ENCODE assay signal across 19 mouse cellular contexts in genomic region chr11:76224631-76225030, GRCm38 (mm10). TPM values are rescaled to one million over a fixed set of nuclear protein-coding genes. Genes with fewer than 3 reads are reported as not detected.
DNase-seq lines count a peak whose midpoint lies in the region; ATAC-seq and TF ChIP-seq lines count a peak whose summit lies in the region.
"Had no signal": no experiment of that assay in that cellular context is flagged by ENCODE, and none has a peak within 500 bp of the region (broad histone marks: within the 10 kb centered on the region; RNA-seq: fewer than 3 reads in every experiment).

No protein-coding gene starts in this region.

- no peaks in the 10 kb centered on the region for H3K9me3 ChIP-seq in ES-E14 (ENCODE audit: control insufficient read depth, insufficient read depth, low read depth, low read length)
- H3K9me3 ChIP-seq in forebrain, embryonic 15.5 days: no peaks in the 10 kb centered on the region
- H3K9me3 ChIP-seq: embryonic facial prominence, embryonic 10.5 days; embryonic facial prominence, embryonic 12.5 days; forebrain, embryonic 13.5 days had no signal

- ATAC-seq in forebrain, embryonic 15.5 days (replicated peaks): no peak
- ATAC-seq: forebrain, embryonic 13.5 days; forebrain, embryonic 16.5 days had no signal

- DNase-seq in ES-CJ7 (ENCODE audit: low read depth, low spot score) (peak; percentile 68), ES-E14 (ENCODE audit: low read depth, low spot score) (no peak), ZHBTc4 (ENCODE audit: low read depth, low spot score) (peak; percentile 76)
- DNase-seq in embryo, embryonic 11 days: no peak
- DNase-seq: adrenal gland, adult 2 months; adrenal gland, postnatal 10 days; adrenal gland, postnatal 25 days; cerebellum, adult 11 months; cerebellum, adult 18-20 months; cerebellum, adult 8-10 months; cerebellum, adult 9-11 months; cerebellum, postnatal 14 days; cerebellum, postnatal 36 days had no signal

- no peaks in the 10 kb centered on the region for H3K4me1 ChIP-seq in ES-E14 (ENCODE audit: control insufficient read depth in 2 of 2, insufficient read depth in 2 of 2, low read length in 2 of 2, poor library complexity in 1 of 2)
- no peaks in the 10 kb centered on the region for H3K4me1 ChIP-seq in forebrain, embryonic 15.5 days
- H3K4me1 ChIP-seq: embryonic facial prominence, embryonic 10.5 days; embryonic facial prominence, embryonic 12.5 days; forebrain, embryonic 13.5 days had no signal

- H3K27ac ChIP-seq in ES-E14 (ENCODE audit: insufficient read depth, low read depth, low read length, poor library complexity, severe bottlenecking): peak overlapping the region; percentile 24; the same call in 1 of the 2 replicates
- no peak overlapping the region for H3K27ac ChIP-seq in forebrain, embryonic 15.5 days (replicated peaks)
- H3K27ac ChIP-seq: embryonic facial prominence, embryonic 10.5 days; embryonic facial prominence, embryonic 12.5 days; forebrain, embryonic 13.5 days had no signal

- H3K9ac ChIP-seq in ES-E14 (ENCODE audit: insufficient read depth, low read depth, low read length, poor library complexity, severe bottlenecking): no peak overlapping the region
- H3K9ac ChIP-seq in forebrain, embryonic 15.5 days (replicated peaks): no peak overlapping the region
- H3K9ac ChIP-seq: embryonic facial prominence, embryonic 12.5 days; forebrain, embryonic 13.5 days had no signal

- peaks cover 5% of the 10 kb centered on the region; the same call in 1 of the 2 replicates for H3K36me3 ChIP-seq in ES-E14 (ENCODE audit: control insufficient read depth, insufficient read depth, low read length, poor library complexity, severe bottlenecking)
- peaks cover 52% of the 10 kb centered on the region; the same call in 1 of the 2 replicates for H3K36me3 ChIP-seq in forebrain, embryonic 15.5 days

- H3K4me2 ChIP-seq in forebrain, embryonic 15.5 days (replicated peaks): no peak overlapping the region
- H3K4me2 ChIP-seq: embryonic facial prominence, embryonic 12.5 days; forebrain, embryonic 13.5 days had no signal

- in situ Hi-C loops in ES-E14 (cut with MboI; ENCODE audit: low sequenced_read_pairs in 2 of 2, unreplicated experiment in 2 of 2): no loop called here

- WGBS in forebrain, embryonic 15.5 days: 93% methylated on average over 5 of the region's 5 CpGs

- no peak overlapping the region for H3K4me3 ChIP-seq in ES-E14 (ENCODE audit: insufficient read depth in 1 of 2, low read depth in 1 of 2, low read length in 2 of 2, poor library complexity in 1 of 2, severe bottlenecking in 1 of 2)
- H3K4me3 ChIP-seq in forebrain, embryonic 15.5 days: no peak overlapping the region
- H3K4me3 ChIP-seq: embryonic facial prominence, embryonic 10.5 days; embryonic facial prominence, embryonic 12.5 days; forebrain, embryonic 13.5 days had no signal

- H3K27me3 ChIP-seq in forebrain, embryonic 15.5 days: no peaks in the 10 kb centered on the region
- H3K27me3 ChIP-seq: embryonic facial prominence, embryonic 12.5 days; forebrain, embryonic 13.5 days had no signal

TF ChIP-seq in ES-E14, 5 proteins besides CTCF, POLR2A, EP300 and RAD21:
- TF ChIP-seq HCFC1 (IDR thresholded peaks at IDR 0.05; ENCODE audit: borderline replicate concordance, insufficient read depth, low read length) (no peak), ZC3H11A (IDR thresholded peaks at IDR 0.05; ENCODE audit: borderline replicate concordance, low read depth, low read length) (no peak), MAFK (IDR thresholded peaks at IDR 0.05; ENCODE audit: insufficient read depth, low read depth, low read length) (no peak), CHD2 (IDR thresholded peaks at IDR 0.05; ENCODE audit: low read depth, low read length) (no peak), ZNF384 (IDR thresholded peaks at IDR 0.05; ENCODE audit: low read depth, low read length) (no peak)

RNA-seq across cellular contexts. Expression of gene Gemin4, which starts 7.2 kb away (rescaled TPM):
- 26.1 and 34.0 TPM in 2 replicates for total RNA-seq in ES-E14 (2012; rRNA removed)
- 18.1 and 18.7 TPM in 2 replicates for polyA plus RNA-seq in forebrain, embryonic 15.5 days (2015; fragmentation: Nextera tagmentation; extraction: Ambion mirVana)

RNA-seq across cellular contexts. Expression of gene Dbil5, which starts 7.2 kb away (rescaled TPM):
- total RNA-seq in ES-E14 (2012; rRNA removed): 0.48 and 1.4 TPM in 2 replicates
- not detected in 2 replicates for polyA plus RNA-seq in forebrain, embryonic 15.5 days (2015; fragmentation: Nextera tagmentation; extraction: Ambion mirVana)
- total RNA-seq: common myeloid progenitor, adult 5-6 weeks had no signal
- polyA plus RNA-seq: adrenal gland, adult 2 months; forebrain, embryonic 13.5 days; forebrain, embryonic 16.5 days had no signal

RNA-seq across cellular contexts. Expression of gene Mrm3, which starts 18.9 kb away (rescaled TPM):
- 16.0 and 20.2 TPM in 2 replicates for total RNA-seq in ES-E14 (2012; rRNA removed)
- polyA plus RNA-seq in forebrain, embryonic 15.5 days (2015; fragmentation: Nextera tagmentation; extraction: Ambion mirVana): 20.2 and 22.2 TPM in 2 replicates

RNA-seq across cellular contexts. Expression of gene Glod4, which starts 18.9 kb away (rescaled TPM):
- total RNA-seq in ES-E14 (2012; rRNA removed): 62.8 and 65.5 TPM in 2 replicates
- 118 and 120 TPM in 2 replicates for polyA plus RNA-seq in forebrain, embryonic 15.5 days (2015; fragmentation: Nextera tagmentation; extraction: Ambion mirVana)

RNA-seq across cellular contexts. Expression of gene Fam57a, which starts 45.2 kb away (rescaled TPM):
- 10.6 and 11.3 TPM in 2 replicates for total RNA-seq in ES-E14 (2012; rRNA removed)
- polyA plus RNA-seq in forebrain, embryonic 15.5 days (2015; fragmentation: Nextera tagmentation; extraction: Ambion mirVana): 20.2 TPM in 2 replicates

Comparison
In these comparisons a context has a peak if more than half of its experiments do, and no peak if none do; other contexts are left out.
1. DNase-seq: peak in ES-CJ7 (single experiment) and ZHBTc4 (single experiment); none in ES-E14 (single experiment) and embryo, embryonic 11 days (single experiment).